Mouse (Mus musculus) megakaryocyte, adult 5-6 weeks (primary cell): ENCODE measurements around the gene Plxna1. TPM values are rescaled to one million over a fixed set of nuclear protein-coding genes. Genes with fewer than 3 reads are reported as not detected.

Source experiments
- ATAC-seq: 2 replicates; pipeline ENCODE4 v1.8.0; 2016; ENCODE audit warnings: mild to moderate bottlenecking, inconsistent platforms; ENCODE audit not compliant: poor library complexity, severe bottlenecking
- total RNA-seq, 2 experiments: library from RNA; stranded (forward) in 1 of 2; stranded (reverse) in 1 of 2; fragments of 153-499, 151-499 nt in 1 of 2; fragments of 221-1000, 200-1000 nt in 1 of 2; gene quantifications; 2 replicates each; pipeline versions ENCODE4 v1.2.3 to v1.2.4; 2015 to 2017

Gene Plxna1
- total RNA-seq, 2 experiments from 2014 or later: 2.7 to 5.7 TPM

- ATAC-seq: 0 out of 2 replicates have a peak, but pooled peaks have one; percentile 11
These were observed 771 bp downstream of the Plxna1 start for GRCm38 (mm10) chr6:89361418-89362280.

GRCm38 (mm10) chr6:89360709-89361417, 1.6 kb downstream of the Plxna1 start:
- no peak for ATAC-seq

- no peak for ATAC-seq
These were observed 2.4 kb downstream of the Plxna1 start for GRCm38 (mm10) chr6:89359771-89360708.

- ATAC-seq: no peak
These were observed 3.2 kb downstream of the Plxna1 start for GRCm38 (mm10) chr6:89359192-89359591.

- no peak for ATAC-seq
These were observed 6.8 kb downstream of the Plxna1 start for GRCm38 (mm10) chr6:89355661-89356060.

- no peak for ATAC-seq
These were observed 7.7 kb downstream of the Plxna1 start for GRCm38 (mm10) chr6:89354726-89355125.

GRCm38 (mm10) chr6:89354076-89354475, 8.3 kb downstream of the Plxna1 start:
- ATAC-seq: no peak

GRCm38 (mm10) chr6:89353101-89353500, 9.3 kb downstream of the Plxna1 start:
- ATAC-seq: no peak

- ATAC-seq: no peak
These were observed 10.8 kb downstream of the Plxna1 start for GRCm38 (mm10) chr6:89351441-89352137.

GRCm38 (mm10) chr6:89350520-89350919, 11.9 kb downstream of the Plxna1 start:
- no peak for ATAC-seq

- no peak for ATAC-seq
These were observed 12.3 kb downstream of the Plxna1 start for GRCm38 (mm10) chr6:89350037-89350515.

- no peak for ATAC-seq
These were observed 14.1 kb downstream of the Plxna1 start for GRCm38 (mm10) chr6:89348363-89348762.

- no peak for ATAC-seq
These were observed 14.6 kb downstream of the Plxna1 start for GRCm38 (mm10) chr6:89347792-89348191.

GRCm38 (mm10) chr6:89345855-89346254, 16.6 kb downstream of the Plxna1 start:
- no peak for ATAC-seq

- ATAC-seq: no peak
These were observed 17.0 kb downstream of the Plxna1 start for GRCm38 (mm10) chr6:89345486-89345785.

GRCm38 (mm10) chr6:89344613-89345485, 17.6 kb downstream of the Plxna1 start:
- no peak for ATAC-seq

- no peak for ATAC-seq
These were observed 20.4 kb downstream of the Plxna1 start for GRCm38 (mm10) chr6:89341981-89342380.

- no peak for ATAC-seq
These were observed 23.0 kb downstream of the Plxna1 start for GRCm38 (mm10) chr6:89339447-89339846.

GRCm38 (mm10) chr6:89338733-89339132, 23.7 kb downstream of the Plxna1 start:
- no peak for ATAC-seq
